Comparison of ENCODE assay signal across 9 mouse cellular contexts in genomic region chr17:14232629-14233028, GRCm38 (mm10). TPM values are rescaled to one million over a fixed set of nuclear protein-coding genes. Genes with fewer than 3 reads are reported as not detected.
DNase-seq lines count a peak whose midpoint lies in the region; ATAC-seq and TF ChIP-seq lines count a peak whose summit lies in the region.
"Had no signal": no experiment of that assay in that cellular context is flagged by ENCODE, and none has a peak within 500 bp of the region (broad histone marks: within the 10 kb centered on the region; RNA-seq: fewer than 3 reads in every experiment).

No protein-coding gene starts in this region.

- H3K9me3 ChIP-seq in embryonic facial prominence, embryonic 11.5 days (replicated peaks; ENCODE audit: control insufficient read depth, low read length), result no peaks in the 10 kb centered on the region
- H3K9me3 ChIP-seq: embryonic facial prominence, embryonic 15.5 days had no signal

- no peaks in the 10 kb centered on the region for H3K79me2 ChIP-seq in C2C12 (ENCODE audit: control insufficient read depth, insufficient read depth)

- no peaks in the 10 kb centered on the region for H3K27me3 ChIP-seq in C2C12 (ENCODE audit: control insufficient read depth, insufficient read depth, insufficient read length)
- H3K27me3 ChIP-seq in embryonic facial prominence, embryonic 11.5 days (ENCODE audit: control insufficient read depth, insufficient read depth, low read length), result no peaks in the 10 kb centered on the region

- no peaks in the 10 kb centered on the region for H3K79me3 ChIP-seq in C2C12 (ENCODE audit: low read depth)

- H3K36me3 ChIP-seq in C2C12 (ENCODE audit: control insufficient read depth, insufficient read depth), result no peaks in the 10 kb centered on the region
- no peaks in the 10 kb centered on the region for H3K36me3 ChIP-seq in embryonic facial prominence, embryonic 11.5 days (replicated peaks; ENCODE audit: control insufficient read depth, insufficient read depth, low read depth, low read length)
- H3K36me3 ChIP-seq: embryonic facial prominence, embryonic 15.5 days had no signal

- DNase-seq in adrenal gland, postnatal 36 days, result peak; percentile 78 to 82
- peak; percentile 91 for DNase-seq in embryonic facial prominence, embryonic 11.5 days (ENCODE audit: low spot score)
- DNase-seq in heart, postnatal 10 days, result peak; percentile 87 to 92
- DNase-seq in kidney, postnatal 36 days, result peak; percentile 73 to 93
- peak; percentile 72 for DNase-seq in lung, adult 2 months
- DNase-seq in retina, adult 2 months (ENCODE audit: low read depth, low spot score), result peak; percentile 30
- DNase-seq in urinary bladder, postnatal 25 days (ENCODE audit: low spot score), result peak; percentile 87

- peak; percentile 31; the same call in 1 of the 2 replicates for ATAC-seq in embryonic facial prominence, embryonic 11.5 days (replicated peaks; ENCODE audit: insufficient number of reproducible peaks, low FRiP score, low TSS enrichment, low read depth)

- TF ChIP-seq POLR2A in lung, adult 2 months (IDR thresholded peaks at IDR 0.05; ENCODE audit: borderline replicate concordance, extremely low read depth, low read depth, low read length), result no peak

- WGBS in embryonic facial prominence, embryonic 11.5 days, result 52% methylated on average over 3 of the region's 3 CpGs
- 44% methylated on average over 3 of the region's 3 CpGs for WGBS in lung, adult 2 months

- H3K9ac ChIP-seq in embryonic facial prominence, embryonic 11.5 days (replicated peaks; ENCODE audit: low read length), result no peak overlapping the region
- H3K9ac ChIP-seq: embryonic facial prominence, embryonic 15.5 days had no signal

- no peak overlapping the region for H3K4me3 ChIP-seq in C2C12 (ENCODE audit: insufficient read depth, poor library complexity, severe bottlenecking)
- H3K4me3 ChIP-seq in embryonic facial prominence, embryonic 11.5 days (ENCODE audit: low read depth, low read length), result no peak overlapping the region
- no peak overlapping the region for H3K4me3 ChIP-seq in lung, adult 2 months (replicated peaks; ENCODE audit: extremely low read depth, low read depth, low read length)
- H3K4me3 ChIP-seq: embryonic facial prominence, embryonic 15.5 days had no signal

- no peak overlapping the region for H3K4me2 ChIP-seq in embryonic facial prominence, embryonic 11.5 days (ENCODE audit: low read depth, low read length)
- H3K4me2 ChIP-seq: embryonic facial prominence, embryonic 15.5 days had no signal

- no peak overlapping the region for H3K27ac ChIP-seq in embryonic facial prominence, embryonic 11.5 days (replicated peaks; ENCODE audit: low read depth, low read length)
- H3K27ac ChIP-seq: embryonic facial prominence, embryonic 15.5 days had no signal

- TF ChIP-seq CTCF in C2C12 (IDR thresholded peaks at IDR 0.05; ENCODE audit: control insufficient read depth, insufficient read depth, insufficient read length), result peak; percentile 71
- peak; percentile 74 for TF ChIP-seq CTCF in lung, adult 2 months (IDR thresholded peaks at IDR 0.05; ENCODE audit: insufficient read depth, low read length)

- intact Hi-C loops in heart, postnatal 10 days (cut with DNase I), result loop anchor here (1.0 to 5.0 kb wide), 4 partner anchors 54 to 675 kb away; no protein-coding TSS in a partner anchor

- no peak overlapping the region for H3ac ChIP-seq in C2C12 (ENCODE audit: control insufficient read depth, insufficient read length, low read depth)

- H3K4me1 ChIP-seq in embryonic facial prominence, embryonic 11.5 days (ENCODE audit: control insufficient read depth, insufficient read depth, low read length), result no peaks in the 10 kb centered on the region; the same call in 1 of the 2 replicates
- no peaks in the 10 kb centered on the region for H3K4me1 ChIP-seq in lung, adult 2 months (ENCODE audit: control insufficient read depth, insufficient read depth, low read length)

TF ChIP-seq in C2C12, 6 proteins besides CTCF, POLR2A, EP300 and RAD21:
- TF ChIP-seq MYOG (IDR thresholded peaks at IDR 0.05; ENCODE audit: control insufficient read depth, extremely low read depth, insufficient read length) (no peak), MAX (IDR thresholded peaks at IDR 0.05) (no peak), USF1 (IDR thresholded peaks at IDR 0.05; ENCODE audit: low read depth) (no peak), FOSL1 (IDR thresholded peaks at IDR 0.05; ENCODE audit: insufficient read depth, low read length, poor library complexity, severe bottlenecking) (no peak), CEBPB (IDR thresholded peaks at IDR 0.05; ENCODE audit: low read depth) (no peak), MYOD1 (IDR thresholded peaks at IDR 0.05; ENCODE audit: control insufficient read depth, insufficient read length, low read depth) (no peak)

RNA-seq across cellular contexts. Expression of gene Dact2, which starts 28.5 kb away (rescaled TPM):
- polyA plus RNA-seq in C2C12 (2012; fragmentation: generic; extraction: Trizol), result 1.6 TPM
- total RNA-seq in adrenal gland, postnatal 36 days (2021), result 1 to 10 TPM; 1.0 to 1.4 TPM
- polyA plus RNA-seq in embryonic facial prominence, embryonic 11.5 days (2014; fragmentation: Nextera tagmentation; extraction: Ambion mirVana), result 1.1 TPM in 2 replicates
- total RNA-seq in heart, postnatal 10 days (2021), result 1 to 10 TPM; 2.3 to 2.7 TPM
- polyA plus RNA-seq in lung, adult 2 months (2012; rRNA removed), result 3.0 and 3.3 TPM in 2 replicates

RNA-seq across cellular contexts. Expression of gene Smoc2, which starts 46.7 kb away (rescaled TPM):
- polyA plus RNA-seq in C2C12 (2012; fragmentation: generic; extraction: Trizol), result 69.7 TPM
- total RNA-seq in adrenal gland, postnatal 36 days (2021), result 10 to 100 TPM; 30.7 to 34.9 TPM
- polyA plus RNA-seq in embryonic facial prominence, embryonic 11.5 days (2014; fragmentation: Nextera tagmentation; extraction: Ambion mirVana), result 40.8 and 45.0 TPM in 2 replicates
- 10 to 100 TPM; 43.1 to 44.3 TPM for total RNA-seq in heart, postnatal 10 days (2021)
- polyA plus RNA-seq in lung, adult 2 months (2012; rRNA removed), result 21.9 and 24.1 TPM in 2 replicates

Comparison
In these comparisons a context has a peak if more than half of its experiments do, and no peak if none do; other contexts are left out.
1. DNase-seq: peak in every context shown above with its lines; median percentile 91 in embryonic facial prominence, embryonic 11.5 days; 90 in heart, postnatal 10 days; 87 in urinary bladder, postnatal 25 days; 83 in kidney, postnatal 36 days; 80 in adrenal gland, postnatal 36 days; 72 in lung, adult 2 months; 30 in retina, adult 2 months.